Mouse (Mus musculus) neutrophil, adult 5-6 weeks (primary cell): Measurements from ENCODE around the gene Klf8. TPM values are rescaled to one million over a fixed set of nuclear protein-coding genes. Genes with fewer than 3 reads are reported as not detected.
"Not testable (repeated sequence)": the region's sequence is repeated elsewhere in the genome, so short reads cannot be mapped to it uniquely, and the experiment has no call there.

Experiments
- ATAC-seq: fragments of 151-379, 151-347 bp; 2 replicates; pipeline ENCODE4 v1.8.0; 2017; ENCODE audit warnings: mild to moderate bottlenecking, moderate TSS enrichment; ENCODE audit not compliant: insufficient number of reproducible peaks, poor library complexity, low FRiP score, severe bottlenecking; ENCODE audit errors: extremely low read depth
- total RNA-seq: library from RNA; stranded (forward); fragments of 200-1000 nt; gene quantifications from 2 replicates; pipeline ENCODE4 v1.2.3, GENCODE M21; 2017

Klf8 gene
- total RNA-seq: 1.6 and 2.1 TPM in 2 replicates

DNA sequence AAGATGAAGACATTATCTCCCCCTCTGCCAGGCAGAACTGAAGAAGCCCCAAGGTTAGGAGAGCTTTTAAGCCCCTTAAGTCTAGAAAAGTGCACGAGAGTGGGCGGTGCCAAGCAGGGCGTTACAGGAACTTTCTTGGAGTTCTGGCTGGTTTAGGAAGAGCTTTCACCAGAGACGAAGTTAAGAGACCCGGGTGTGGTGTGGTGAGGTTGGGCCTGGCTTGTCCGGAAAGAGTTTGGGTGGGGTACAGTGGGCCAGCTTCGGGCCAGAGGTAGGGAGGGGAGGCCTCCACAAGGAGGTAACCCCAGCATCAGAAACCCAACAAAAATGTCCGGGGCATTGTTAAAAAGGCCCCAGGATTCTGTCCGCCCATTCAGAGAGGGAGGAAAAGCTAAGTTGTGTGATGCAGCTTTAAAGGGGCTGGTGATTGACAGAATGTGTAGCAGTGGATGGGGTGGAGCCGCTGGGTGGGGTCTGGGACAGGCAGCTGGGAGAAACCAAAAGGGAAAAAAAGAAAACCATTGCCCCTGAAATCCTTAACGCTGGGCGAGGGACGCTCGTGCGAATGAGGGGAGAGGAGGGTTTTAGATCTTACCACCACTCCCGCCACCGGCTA, at the start of gene Klf8:
Klf8 (plus strand) TSS at position 163 of the 616 bp plus-strand sequence.
- no peak for ATAC-seq

DNA sequence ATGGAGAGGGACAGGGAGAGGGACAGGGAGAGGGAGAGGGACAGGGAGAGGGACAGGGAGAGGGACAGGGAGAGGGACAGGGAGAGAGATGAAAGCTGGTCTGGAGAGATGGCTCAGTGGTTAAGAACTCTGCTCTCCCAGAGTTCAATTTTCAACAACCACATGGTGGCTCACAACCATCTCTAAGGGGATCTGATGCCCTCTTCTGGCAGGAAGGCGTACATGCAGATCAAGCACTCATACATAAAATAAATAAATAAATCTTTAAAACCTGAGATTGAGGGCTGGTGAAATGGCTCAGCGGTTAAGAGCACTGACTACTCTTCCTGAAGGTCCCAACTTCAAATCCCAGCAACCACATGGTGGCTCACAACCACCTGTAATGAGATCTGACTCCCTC, 38.1 kb upstream of the Klf8 start:
- ATAC-seq: not testable (repeated sequence)

DNA sequence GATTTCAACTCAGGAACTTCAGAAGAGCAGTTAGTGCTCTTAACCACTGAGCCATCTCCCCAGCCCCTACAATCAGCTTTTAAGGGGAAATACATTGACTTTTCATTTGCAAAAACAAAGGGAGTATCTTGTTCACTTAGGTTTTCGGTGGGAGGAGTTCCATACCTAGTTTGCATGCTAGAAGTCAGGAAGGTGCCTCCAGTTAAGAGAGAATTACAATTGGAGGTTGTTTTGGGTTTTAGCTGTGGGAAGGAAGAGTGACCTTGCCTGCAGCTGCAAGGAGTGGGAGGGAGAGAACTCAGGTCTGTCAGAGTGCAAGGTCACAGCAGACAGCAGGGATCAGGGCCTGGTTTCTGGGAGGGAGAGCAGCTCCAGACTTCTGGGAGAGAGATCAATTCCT, 26.2 kb upstream of the Klf8 start:
- ATAC-seq: no peak

DNA sequence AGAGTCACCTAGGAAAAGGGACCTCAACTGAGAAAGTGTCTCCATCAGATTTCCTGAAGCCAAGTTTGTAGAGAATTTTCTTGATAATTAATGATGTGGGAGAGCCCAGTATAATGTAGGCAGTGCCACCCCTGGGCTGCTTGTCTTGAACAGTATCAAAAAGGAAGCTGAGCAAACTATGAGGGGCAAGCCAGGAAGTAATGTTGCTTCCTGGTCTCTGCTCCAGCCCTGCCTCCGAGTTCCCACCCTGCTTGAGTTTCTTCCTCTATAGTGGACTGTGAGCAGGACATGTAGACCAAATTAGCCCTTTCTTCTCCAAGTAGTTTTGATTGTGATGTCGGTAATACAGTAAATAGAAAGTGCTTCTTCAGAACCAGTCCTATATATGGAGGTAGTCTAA, 6.0 kb upstream of the Klf8 start:
- no peak for ATAC-seq

DNA sequence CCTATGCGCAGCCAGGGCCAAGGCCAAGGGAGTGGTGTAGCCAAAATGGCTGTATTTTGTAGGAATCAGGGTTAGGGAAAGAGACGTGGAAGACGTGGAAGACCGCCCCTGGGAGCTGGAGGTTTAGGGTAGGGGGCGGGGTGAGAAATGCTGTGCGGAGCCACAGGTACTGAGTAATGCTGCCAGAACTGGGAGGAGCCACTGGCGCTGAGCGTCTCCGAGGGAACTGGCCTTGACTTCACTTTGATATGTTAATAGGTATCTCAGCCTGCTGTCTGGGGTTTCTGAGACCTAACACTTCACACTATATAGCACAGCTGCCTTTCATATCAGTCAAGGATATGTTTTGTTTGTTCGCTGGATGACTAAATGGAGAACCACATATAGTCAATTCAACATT, 4.0 kb upstream of the Klf8 start:
- no peak for ATAC-seq

DNA sequence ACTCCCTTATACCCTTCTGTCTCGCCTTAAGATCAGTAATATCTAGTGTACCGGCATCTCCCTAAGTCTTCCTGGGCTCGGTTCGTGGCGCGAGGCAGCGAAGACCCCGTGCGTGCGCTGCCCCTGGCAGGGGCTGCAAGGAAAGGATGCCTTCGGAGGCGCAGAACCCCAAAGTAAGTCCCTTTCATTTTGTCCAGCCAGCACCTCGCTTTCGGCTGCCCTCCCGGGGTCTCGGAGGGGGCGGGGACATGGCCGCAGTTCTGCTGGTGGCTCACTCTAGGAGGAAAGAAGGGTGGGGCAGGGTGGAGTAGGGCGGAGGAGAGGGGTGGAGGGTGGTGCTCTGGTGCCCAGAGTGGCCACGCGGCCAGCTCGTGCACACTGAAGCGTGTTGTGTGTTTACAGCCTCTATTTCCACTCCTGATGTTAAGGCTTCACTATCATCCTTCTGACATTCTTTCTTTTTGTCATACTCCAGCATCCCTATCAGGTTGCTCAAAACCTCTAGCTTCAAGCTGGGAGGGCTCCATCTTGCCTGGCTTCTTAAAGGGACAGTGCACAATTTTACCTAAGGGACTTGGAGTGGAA, 746 bp downstream of the Klf8 start:
- ATAC-seq: no peak

DNA sequence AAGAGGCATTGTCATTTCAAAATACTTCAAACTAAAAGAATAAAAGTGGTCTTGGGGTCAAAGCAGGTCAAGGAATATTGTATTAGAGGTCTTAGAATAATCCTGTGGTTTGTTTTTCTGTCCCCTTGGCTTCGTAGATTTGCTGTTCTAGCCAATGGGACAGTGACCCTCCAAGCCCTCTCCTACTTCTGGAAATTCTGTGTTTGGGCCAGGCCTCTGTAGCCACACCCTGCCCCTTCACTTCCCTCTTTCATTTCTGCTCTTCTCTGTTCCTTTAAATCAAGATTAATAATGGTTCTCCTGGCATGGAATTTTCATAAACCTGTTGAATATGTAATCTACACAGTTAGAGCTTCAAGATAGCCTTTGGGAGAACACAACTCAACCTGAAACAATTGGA, 17.0 kb downstream of the Klf8 start:
- no peak for ATAC-seq

DNA sequence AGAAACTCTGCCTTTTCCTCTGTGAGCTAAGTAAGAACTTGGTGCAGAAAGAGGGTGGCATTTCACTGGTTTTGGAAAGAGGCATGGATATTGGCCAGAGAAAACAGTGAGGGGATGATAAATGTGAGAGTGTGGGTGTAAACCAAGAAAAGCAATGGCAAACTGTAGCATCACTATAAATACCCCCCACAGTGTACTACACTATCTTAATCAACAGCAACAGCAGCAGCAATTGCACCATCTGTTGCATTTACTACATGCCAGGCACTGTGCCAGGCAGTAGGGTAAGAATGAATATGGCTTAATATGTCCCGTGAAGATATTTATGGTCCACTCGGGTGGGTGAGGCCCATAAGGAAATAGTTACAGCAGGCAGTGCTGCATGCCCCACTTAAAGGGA, 18.2 kb downstream of the Klf8 start:
- ATAC-seq: no peak

DNA sequence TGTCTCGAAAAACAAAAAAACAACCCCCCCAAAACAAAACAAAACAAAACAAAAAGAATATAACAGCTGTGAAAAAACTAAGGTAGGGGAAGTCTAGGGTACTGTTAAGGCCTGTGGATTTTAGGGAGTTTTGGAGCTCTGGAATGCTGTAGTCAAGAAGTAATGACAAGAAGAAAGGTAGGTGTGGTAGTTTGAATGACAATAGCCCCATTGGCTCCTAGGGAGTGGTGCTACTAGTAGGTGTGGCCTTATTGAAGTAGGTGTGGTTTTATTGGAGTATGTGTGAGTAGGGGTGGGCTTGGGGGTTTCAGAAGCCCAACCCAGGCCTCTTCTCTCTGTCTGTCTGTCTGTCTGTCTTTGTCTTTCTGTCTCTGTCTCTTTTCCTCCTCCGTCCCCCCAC, 44.9 kb downstream of the Klf8 start:
- no peak for ATAC-seq

DNA sequence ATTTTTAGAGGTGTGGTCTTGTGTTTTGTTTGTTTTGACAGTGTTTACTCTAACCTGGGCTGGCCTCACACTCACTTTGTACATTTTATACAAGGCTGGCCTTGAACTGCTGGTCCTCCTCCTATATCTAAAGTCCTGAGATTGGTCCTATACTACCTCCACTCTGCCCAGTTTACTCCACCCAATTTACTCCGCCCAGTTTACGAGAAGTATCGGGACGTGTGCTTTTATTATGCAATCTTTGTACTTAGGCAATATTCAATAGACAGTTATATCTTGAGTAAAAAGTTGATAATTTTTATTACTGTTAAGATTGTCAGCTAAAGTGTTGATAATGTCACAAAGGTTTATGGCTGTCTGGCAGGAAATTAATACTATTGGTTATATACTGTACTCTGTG, 74.1 kb downstream of the Klf8 start:
- ATAC-seq: no peak

DNA sequence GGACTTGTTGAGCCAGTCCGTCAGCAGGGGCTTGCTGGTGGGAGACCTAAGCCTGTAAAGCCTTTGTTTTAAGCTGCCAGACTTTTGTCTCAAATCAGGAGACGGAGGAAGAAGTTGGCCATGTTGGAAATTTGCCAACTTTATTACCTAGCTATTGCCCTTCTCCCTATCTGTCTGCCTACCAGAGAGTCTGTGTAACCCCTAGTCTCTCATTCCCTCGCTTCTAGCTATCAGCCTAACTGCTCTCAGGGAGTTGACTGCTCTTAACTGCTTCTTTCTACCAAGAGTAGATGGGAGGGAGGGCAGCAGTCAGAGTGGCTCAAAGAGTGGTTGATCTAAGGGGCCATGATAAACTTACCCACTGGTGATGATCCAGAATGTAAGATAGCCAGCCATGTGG, 85.8 kb downstream of the Klf8 start:
- ATAC-seq: no peak

DNA sequence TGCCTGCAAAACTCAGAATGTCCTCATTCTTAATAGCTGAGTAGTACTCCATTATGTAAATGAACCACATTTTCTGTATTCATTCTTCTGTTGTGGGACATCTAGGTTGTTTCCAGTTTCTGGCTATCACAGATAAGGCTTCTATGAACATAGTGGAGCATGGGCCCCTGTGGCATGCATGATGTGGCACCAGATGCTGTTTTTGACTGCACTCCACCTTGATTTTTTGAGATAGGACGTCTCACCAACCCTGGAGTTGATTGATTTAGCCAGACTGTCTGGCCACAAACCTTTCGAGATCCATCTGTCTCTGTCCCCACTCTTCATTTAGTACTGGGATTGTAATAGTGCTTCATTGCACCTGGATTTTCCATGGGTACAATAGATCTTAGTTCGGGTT, 96.9 kb downstream of the Klf8 start:
- not testable (repeated sequence) for ATAC-seq

DNA sequence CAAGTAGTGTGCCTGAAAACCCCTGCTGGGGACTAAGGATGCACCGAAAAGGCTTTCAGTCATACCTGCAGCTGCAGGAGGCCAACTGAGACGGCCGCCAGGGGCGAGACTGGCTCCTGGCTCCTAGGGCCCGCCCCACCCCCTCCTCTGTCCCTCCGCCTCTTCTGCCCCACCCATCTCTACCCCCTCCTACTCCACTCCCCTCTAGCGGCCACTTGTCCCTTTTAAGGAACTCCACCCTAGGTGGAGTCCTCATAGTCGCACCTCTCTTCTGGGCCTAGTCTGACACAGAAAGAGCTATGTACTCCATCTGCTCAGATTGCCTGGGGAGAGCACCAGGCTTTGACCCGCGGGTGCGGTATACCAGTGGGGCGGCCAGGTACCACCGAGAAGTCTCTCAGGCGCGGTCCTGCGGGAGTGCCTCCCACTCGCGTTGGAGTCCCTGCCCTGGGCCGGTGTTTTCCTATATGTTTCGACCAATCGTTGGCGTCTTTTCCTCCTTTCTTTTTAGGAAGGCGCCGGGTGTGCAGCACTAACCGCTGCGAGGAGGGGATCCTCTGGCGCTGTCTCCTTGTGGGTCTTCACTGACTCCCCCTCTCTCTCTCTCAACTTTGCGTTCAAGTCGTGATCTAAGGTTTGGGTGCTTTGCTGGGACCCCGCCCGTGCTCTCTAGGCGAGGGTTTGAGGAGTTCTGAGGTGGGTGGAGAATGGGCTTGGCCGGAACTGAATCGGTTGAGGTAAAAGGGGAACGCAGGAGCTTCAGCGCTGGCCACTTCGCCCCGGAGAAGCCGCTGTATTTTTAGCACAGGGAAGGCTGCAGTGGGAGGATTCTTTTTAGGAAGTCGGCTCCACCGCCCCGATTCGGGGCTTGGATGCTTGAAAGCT, 122.3 kb downstream of the Klf8 start:
- ATAC-seq: peak; percentile 91

DNA sequence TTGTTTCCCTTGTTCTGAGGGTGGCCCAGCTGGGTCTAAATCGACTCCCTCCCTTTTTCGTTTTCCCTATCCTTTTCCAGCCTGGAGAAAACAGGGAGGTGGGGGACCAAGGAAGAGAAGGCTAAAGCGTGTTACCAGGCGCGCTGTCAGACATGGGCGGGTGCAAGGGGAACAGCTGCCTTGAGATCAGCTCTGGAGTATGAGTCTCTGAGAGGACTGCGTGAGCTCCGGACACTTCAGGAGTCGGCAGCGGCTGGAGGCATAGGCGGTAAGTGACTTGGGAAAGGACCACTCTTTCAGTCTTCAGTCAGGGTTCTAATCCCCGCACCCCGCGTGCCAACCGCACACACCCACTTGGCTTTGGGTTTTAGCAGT, 122.9 kb downstream of the Klf8 start:
- ATAC-seq: no peak

DNA sequence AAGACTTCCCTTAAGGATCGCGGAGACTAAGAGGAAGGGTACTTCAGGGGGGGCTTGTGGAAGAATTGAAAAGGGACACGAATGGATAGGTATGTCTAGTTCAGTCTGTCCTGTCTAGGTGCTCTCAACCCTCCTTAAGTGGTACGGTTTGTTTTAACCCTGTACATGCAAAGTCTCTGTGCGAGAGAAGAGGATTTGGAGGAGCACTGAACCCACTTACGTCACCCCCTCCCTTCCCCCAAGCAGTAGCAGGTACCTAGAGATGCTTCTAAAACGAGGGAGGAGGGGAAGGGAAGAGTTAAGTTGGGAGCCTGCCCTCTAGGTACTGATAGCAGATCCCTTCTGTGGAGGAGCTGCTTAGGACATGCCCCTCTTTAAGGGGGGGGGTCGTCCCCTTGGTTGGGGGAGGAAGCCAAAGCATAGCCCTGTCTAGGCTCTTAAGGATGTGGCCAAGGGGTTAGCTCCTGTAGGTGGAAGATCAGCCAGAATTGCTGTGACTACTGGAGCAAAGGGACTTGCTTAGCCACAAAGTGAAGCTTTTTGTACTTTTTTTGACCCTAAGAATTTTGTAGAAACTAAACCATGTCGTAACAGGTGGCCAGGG, 123.5 kb downstream of the Klf8 start:
- no peak for ATAC-seq

DNA sequence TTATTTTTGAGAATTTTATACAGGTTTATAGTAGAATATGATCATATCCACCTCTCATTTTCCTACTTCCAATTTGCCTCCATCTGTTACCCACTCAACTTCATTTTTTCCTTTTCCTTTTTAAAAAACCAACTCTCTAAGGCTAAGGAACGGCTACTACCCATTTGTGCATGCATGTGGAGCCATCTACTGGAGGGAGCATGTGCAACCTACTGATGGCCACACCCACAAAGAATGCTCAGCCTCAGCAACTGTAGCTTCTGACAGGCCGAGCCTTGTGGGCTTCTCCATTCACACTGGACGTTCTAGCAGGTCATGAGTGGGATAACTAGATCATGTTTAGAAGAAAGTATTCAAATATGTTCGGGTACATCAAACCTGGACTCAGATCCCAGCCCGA, 129.5 kb downstream of the Klf8 start:
- ATAC-seq: peak; percentile 66; the same call in 1 of the 2 replicates

DNA sequence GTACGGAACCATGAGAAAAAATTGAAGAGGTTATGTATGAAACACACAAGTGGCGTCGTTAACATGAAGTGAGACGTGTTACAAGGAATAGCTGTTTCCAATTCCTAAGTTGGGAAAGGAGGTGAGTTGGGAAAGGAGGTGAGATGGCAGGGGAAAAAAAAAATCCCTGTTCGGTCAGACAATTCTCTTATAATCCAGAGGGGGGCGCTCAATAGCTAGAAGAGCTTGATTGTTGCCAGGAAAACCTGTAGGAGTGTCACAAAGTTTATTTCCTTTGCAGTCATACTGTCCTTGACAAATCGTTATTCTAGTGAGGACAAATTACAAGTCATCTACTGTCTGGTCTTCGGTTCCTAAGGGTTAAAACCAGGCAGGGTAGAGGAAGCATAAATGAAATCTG, 132.5 kb downstream of the Klf8 start:
- ATAC-seq: no peak

DNA sequence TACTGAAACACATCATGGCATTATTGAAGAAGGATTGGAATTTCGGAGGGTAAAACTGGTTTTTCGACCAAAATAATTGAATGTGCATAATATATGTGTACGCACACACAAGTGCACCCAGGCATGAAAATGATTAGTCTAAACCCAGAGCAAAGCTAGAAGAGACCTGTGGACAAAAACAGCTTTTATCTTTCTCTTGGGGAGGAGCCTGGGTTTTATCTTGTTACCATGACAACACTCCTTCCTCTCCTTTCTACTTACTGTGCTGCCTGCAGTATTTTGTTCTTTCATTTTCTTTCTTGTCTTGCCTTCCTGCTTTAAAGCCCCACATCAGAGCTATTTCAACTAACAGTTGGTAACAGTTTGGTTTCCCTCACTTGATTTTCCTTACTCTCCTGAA, 137.8 kb downstream of the Klf8 start:
- peak; percentile 30; the same call in 1 of the 2 replicates for ATAC-seq

DNA sequence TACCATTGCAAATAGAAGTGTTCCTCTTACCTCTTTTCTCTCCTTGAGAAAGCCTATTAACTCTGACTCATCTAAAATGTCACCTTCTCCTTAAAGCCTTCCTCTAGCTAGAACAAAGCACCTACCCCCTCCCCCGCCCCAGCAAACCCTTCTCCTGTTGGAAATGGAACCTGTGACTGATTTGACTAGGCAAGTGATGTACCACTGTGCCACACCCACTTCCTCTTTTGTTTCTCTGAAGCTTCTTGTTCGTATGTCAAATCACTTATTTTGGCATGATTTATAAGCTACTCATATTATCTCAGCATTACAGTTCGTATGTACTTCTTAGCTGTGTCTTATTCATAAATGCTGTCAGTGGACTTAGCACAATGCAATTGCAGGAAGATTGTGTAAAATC, 144.5 kb downstream of the Klf8 start:
- no peak for ATAC-seq

DNA sequence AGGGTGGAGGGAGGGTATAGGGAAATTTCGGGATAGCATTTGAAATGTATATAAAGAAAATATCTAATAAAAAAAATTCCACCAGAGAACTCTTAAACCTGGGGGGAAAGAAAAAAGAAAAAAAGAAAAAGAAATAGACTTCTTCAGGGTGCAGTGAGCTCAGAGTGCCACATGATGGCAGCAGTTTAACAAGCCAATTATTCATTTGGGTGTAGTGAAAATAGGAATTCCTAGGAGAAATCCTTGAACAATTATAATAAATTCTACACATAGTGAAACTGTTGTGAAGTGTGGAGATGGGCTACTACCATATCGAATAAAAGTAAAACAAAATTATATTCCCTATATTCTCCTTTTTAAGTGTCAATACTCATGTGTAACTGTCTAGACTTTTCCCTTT, 152.0 kb downstream of the Klf8 start:
- no peak for ATAC-seq
